Comparison of ENCODE assay signal across 8 mouse cellular contexts in genomic region chr17:9168411-9168810, GRCm38 (mm10).
DNase-seq lines count a peak whose midpoint lies in the region; ATAC-seq and TF ChIP-seq lines count a peak whose summit lies in the region.

No protein-coding gene starts in this region.

- no peaks in the 10 kb centered on the region for H3K27me3 ChIP-seq in CH12.LX (replicated peaks)
- no peaks in the 10 kb centered on the region for H3K27me3 ChIP-seq in heart, embryonic 11.5 days (ENCODE audit: control insufficient read depth, insufficient read depth, low read length)
- H3K27me3 ChIP-seq in kidney, embryonic 14.5 days (ENCODE audit: control insufficient read depth, insufficient read depth, low read length), result no peaks in the 10 kb centered on the region
- H3K27me3 ChIP-seq in limb, embryonic 14.5 days (ENCODE audit: control insufficient read depth, insufficient read depth, low read length), result no peaks in the 10 kb centered on the region
- H3K27me3 ChIP-seq in midbrain, embryonic 15.5 days (replicated peaks), result no peaks in the 10 kb centered on the region
- H3K27me3 ChIP-seq in testis, adult 2 months (ENCODE audit: control insufficient read depth, insufficient read depth, low read length), result no peaks in the 10 kb centered on the region

- no peaks in the 10 kb centered on the region for H3K36me3 ChIP-seq in CH12.LX (replicated peaks in 1 of 2; ENCODE audit: control insufficient read depth in 1 of 2, insufficient read depth in 1 of 2, low read length in 1 of 2)
- H3K36me3 ChIP-seq in heart, embryonic 11.5 days (ENCODE audit: control insufficient read depth, insufficient read depth, low read length), result no peaks in the 10 kb centered on the region
- H3K36me3 ChIP-seq in kidney, embryonic 14.5 days (ENCODE audit: control insufficient read depth, insufficient read depth, low read length), result no peaks in the 10 kb centered on the region
- no peaks in the 10 kb centered on the region for H3K36me3 ChIP-seq in limb, embryonic 14.5 days (ENCODE audit: control insufficient read depth, insufficient read depth, low read length)
- no peaks in the 10 kb centered on the region for H3K36me3 ChIP-seq in midbrain, embryonic 15.5 days (replicated peaks)
- no peaks in the 10 kb centered on the region for H3K36me3 ChIP-seq in testis, adult 2 months (ENCODE audit: control insufficient read depth, insufficient read depth, low read length)

- H3K4me2 ChIP-seq in CH12.LX (ENCODE audit: insufficient read depth, low read depth, poor library complexity, severe bottlenecking), result peak overlapping the region; percentile 100
- peak overlapping the region; percentile 94 for H3K4me2 ChIP-seq in heart, embryonic 11.5 days
- H3K4me2 ChIP-seq in kidney, embryonic 14.5 days (replicated peaks; ENCODE audit: low read depth, low read length), result peak overlapping the region; percentile 83
- peak overlapping the region; percentile 73 for H3K4me2 ChIP-seq in limb, embryonic 14.5 days (replicated peaks; ENCODE audit: low read depth, low read length, severe bottlenecking)
- H3K4me2 ChIP-seq in midbrain, embryonic 15.5 days, result peak overlapping the region; percentile 81

- peak; percentile 78 for TF ChIP-seq RAD21 in CH12.LX (IDR thresholded peaks at IDR 0.05; ENCODE audit: low read depth, low read length)

- H3K27ac ChIP-seq in CH12.LX (ENCODE audit: insufficient read depth, low read depth), result no peak overlapping the region
- H3K27ac ChIP-seq in embryonic fibroblast, embryonic 13.5 days (ENCODE audit: insufficient read depth, low read length), result no peak overlapping the region
- H3K27ac ChIP-seq in heart, embryonic 11.5 days (ENCODE audit: low read depth, low read length), result no peak overlapping the region
- no peak overlapping the region for H3K27ac ChIP-seq in kidney, embryonic 14.5 days (ENCODE audit: low read depth, low read length)
- H3K27ac ChIP-seq in limb, embryonic 14.5 days (replicated peaks; ENCODE audit: low read depth, low read length), result no peak overlapping the region
- peak overlapping the region; percentile 85 for H3K27ac ChIP-seq in midbrain, embryonic 15.5 days
- H3K27ac ChIP-seq in testis, adult 2 months (ENCODE audit: control insufficient read depth, insufficient read depth, low read depth, low read length), result no peak overlapping the region

- peaks cover 0 to 17% of the 10 kb centered on the region in 2 experiments; a peak in 2 of 4 replicates for H3K4me1 ChIP-seq in CH12.LX (ENCODE audit: control insufficient read depth in 1 of 2, insufficient read depth in 2 of 2)
- H3K4me1 ChIP-seq in embryonic fibroblast, embryonic 13.5 days (ENCODE audit: control insufficient read depth, insufficient read depth, low read length), result no peaks in the 10 kb centered on the region
- H3K4me1 ChIP-seq in heart, embryonic 11.5 days (ENCODE audit: control insufficient read depth, insufficient read depth, low read length), result peaks cover 7% of the 10 kb centered on the region; the same call in 1 of the 2 replicates
- H3K4me1 ChIP-seq in kidney, embryonic 14.5 days (ENCODE audit: control insufficient read depth, insufficient read depth, low read length), result peaks cover 3% of the 10 kb centered on the region
- H3K4me1 ChIP-seq in limb, embryonic 14.5 days (ENCODE audit: control insufficient read depth, insufficient read depth, low read length), result peaks cover 10% of the 10 kb centered on the region
- peaks cover 37% of the 10 kb centered on the region for H3K4me1 ChIP-seq in midbrain, embryonic 15.5 days
- H3K4me1 ChIP-seq in testis, adult 2 months (ENCODE audit: control insufficient read depth, insufficient read depth, low read length), result peaks cover 5% of the 10 kb centered on the region

- H3K4me3 ChIP-seq in CH12.LX (replicated peaks in 1 of 3; ENCODE audit: low read depth in 2 of 3, low read length in 2 of 3, poor library complexity in 1 of 3), result peak overlapping the region in 1 of 3 experiments; percentile 41
- H3K4me3 ChIP-seq in embryonic fibroblast, embryonic 13.5 days (ENCODE audit: insufficient read depth, low read length), result peak overlapping the region; percentile 19
- H3K4me3 ChIP-seq in heart, embryonic 11.5 days (ENCODE audit: low read depth, low read length), result peak overlapping the region; percentile 48
- H3K4me3 ChIP-seq in kidney, embryonic 14.5 days (ENCODE audit: low read length), result peak overlapping the region; percentile 41
- H3K4me3 ChIP-seq in limb, embryonic 14.5 days (replicated peaks; ENCODE audit: low read length), result peak overlapping the region; percentile 28
- H3K4me3 ChIP-seq in midbrain, embryonic 15.5 days, result peak overlapping the region; percentile 43
- no peak overlapping the region for H3K4me3 ChIP-seq in testis, adult 2 months (ENCODE audit: control insufficient read depth, low read depth, low read length)

- peak; percentile 68 for DNase-seq in CH12.LX (ENCODE audit: extremely low read depth)
- peak; percentile 93 for DNase-seq in brain, embryonic 14.5 days (ENCODE audit: low read depth)
- peak; percentile 77 for DNase-seq in limb, embryonic 14.5 days (ENCODE audit: low spot score)

- in situ Hi-C loops in CH12.LX (cut with MboI; ENCODE audit: low pct_ligation_motif_present, low pct_unique_long_range_greater_than_20kb, low sequenced_read_pairs), result loop anchor here (10.0 kb wide), 1 partner anchor 134 kb away; no protein-coding TSS in a partner anchor

- dilution Hi-C loops in CH12.LX (cut with MboI; ENCODE audit: extremely low pct_ligation_motif_present, extremely low pct_unique_long_range_greater_than_20kb, low sequenced_read_pairs), result no loop called here

- no peaks in the 10 kb centered on the region for H3K79me2 ChIP-seq in CH12.LX (replicated peaks; ENCODE audit: control insufficient read depth, extremely low read depth, insufficient read depth, poor library complexity, severe bottlenecking)

- no peak for TF ChIP-seq EP300 in CH12.LX (IDR thresholded peaks at IDR 0.05; ENCODE audit: low read length)

- no peak for TF ChIP-seq POLR2A in CH12.LX (IDR thresholded peaks at IDR 0.05; ENCODE audit: low read depth, low read length)
- no peak for TF ChIP-seq POLR2A in brain, embryonic 14.5 days (IDR thresholded peaks at IDR 0.05; ENCODE audit: borderline replicate concordance, extremely low read depth, insufficient read depth, insufficient read length, poor library complexity, severe bottlenecking)
- TF ChIP-seq POLR2A in embryonic fibroblast, embryonic 13.5 days (IDR thresholded peaks at IDR 0.05; ENCODE audit: low read depth, low read length), result no peak
- 0 out of 2 replicates have a peak, but pooled peaks have one; percentile 31 for TF ChIP-seq POLR2A in limb, embryonic 14.5 days (IDR thresholded peaks at IDR 0.05; ENCODE audit: borderline replicate concordance, extremely low read depth, insufficient read depth, insufficient read length)
- TF ChIP-seq POLR2A in testis, adult 2 months (IDR thresholded peaks at IDR 0.05; ENCODE audit: control insufficient read depth, low read depth, low read length), result no peak

- no peak for ATAC-seq in heart, embryonic 11.5 days (replicated peaks; ENCODE audit: insufficient number of reproducible peaks, low FRiP score, low TSS enrichment)
- ATAC-seq in kidney, embryonic 14.5 days (ENCODE audit: low FRiP score, low TSS enrichment), result peak; percentile 81
- ATAC-seq in limb, embryonic 14.5 days (ENCODE audit: low FRiP score, low read depth), result peak; percentile 37; the same call in 1 of the 2 replicates
- peak; percentile 77 for ATAC-seq in midbrain, embryonic 15.5 days (replicated peaks)

- H3K9me3 ChIP-seq in CH12.LX (replicated peaks; ENCODE audit: low read length), result no peaks in the 10 kb centered on the region
- H3K9me3 ChIP-seq in heart, embryonic 11.5 days (replicated peaks; ENCODE audit: control insufficient read depth, low read length), result no peaks in the 10 kb centered on the region
- H3K9me3 ChIP-seq in kidney, embryonic 14.5 days (ENCODE audit: control insufficient read depth, low read length), result no peaks in the 10 kb centered on the region
- H3K9me3 ChIP-seq in limb, embryonic 14.5 days (ENCODE audit: control insufficient read depth, low read length), result no peaks in the 10 kb centered on the region
- no peaks in the 10 kb centered on the region for H3K9me3 ChIP-seq in midbrain, embryonic 15.5 days

- TF ChIP-seq CTCF in CH12.LX (conservative IDR thresholded peaks at IDR 0.05 in 1 of 2, IDR thresholded peaks at IDR 0.05 in 1 of 2; ENCODE audit: low read depth in 2 of 2, low read length in 2 of 2), result peak; percentile 82 to 86
- peak; percentile 98 for TF ChIP-seq CTCF in brain, embryonic 14.5 days (IDR thresholded peaks at IDR 0.05; ENCODE audit: borderline replicate concordance, extremely low read depth, insufficient read depth, insufficient read length)
- peak; percentile 99 for TF ChIP-seq CTCF in embryonic fibroblast, embryonic 13.5 days (IDR thresholded peaks at IDR 0.05; ENCODE audit: borderline replicate concordance, insufficient read depth, low read length)
- TF ChIP-seq CTCF in testis, adult 2 months (IDR thresholded peaks at IDR 0.05; ENCODE audit: control insufficient read depth, insufficient read depth, insufficient replicate concordance, low read depth, low read length), result peak; percentile 88; the same call in 1 of the 2 replicates

- no peak overlapping the region for H3K9ac ChIP-seq in CH12.LX (ENCODE audit: insufficient read depth, low read depth)
- H3K9ac ChIP-seq in heart, embryonic 11.5 days (ENCODE audit: low read depth, low read length), result no peak overlapping the region
- no peak overlapping the region for H3K9ac ChIP-seq in kidney, embryonic 14.5 days (ENCODE audit: low read depth, low read length)
- H3K9ac ChIP-seq in limb, embryonic 14.5 days (ENCODE audit: low read depth, low read length, severe bottlenecking), result 0 out of 2 replicates have a peak overlapping the region, but pooled peaks have one; percentile 41
- peak overlapping the region; percentile 55 for H3K9ac ChIP-seq in midbrain, embryonic 15.5 days

- WGBS in heart, embryonic 11.5 days (ENCODE audit: insufficient replicate concordance), result 2% methylated on average over 5 of the region's 5 CpGs
- WGBS in kidney, embryonic 14.5 days, result 0% methylated on average over 5 of the region's 5 CpGs
- 1% methylated on average over 5 of the region's 5 CpGs for WGBS in limb, embryonic 14.5 days
- WGBS in midbrain, embryonic 15.5 days, result 0% methylated on average over 5 of the region's 5 CpGs

TF ChIP-seq in CH12.LX, 34 proteins besides CTCF, POLR2A, EP300 and RAD21:
- TF ChIP-seq MXI1 (IDR thresholded peaks at IDR 0.05; ENCODE audit: low read depth, low read length), result peak; percentile 33; the same call in 1 of the 2 replicates
- no peak for TF ChIP-seq SIN3A (IDR thresholded peaks at IDR 0.05; ENCODE audit: low read length)
- no peak for TF ChIP-seq GABPA (IDR thresholded peaks at IDR 0.05; ENCODE audit: insufficient replicate concordance, low read depth, low read length)
- peak; percentile 64 for TF ChIP-seq SMC3 (IDR thresholded peaks at IDR 0.05; ENCODE audit: low read depth, low read length)
- 0 out of 2 replicates have a peak, but pooled peaks have one; percentile 14 for TF ChIP-seq MEF2A (IDR thresholded peaks at IDR 0.05; ENCODE audit: borderline replicate concordance, low read depth, low read length)
- peak; percentile 76; the same call in 1 of the 2 replicates for TF ChIP-seq MYC (IDR thresholded peaks at IDR 0.05; ENCODE audit: low read depth, low read length)
- peak; percentile 89 for TF ChIP-seq MAX (IDR thresholded peaks at IDR 0.05; ENCODE audit: low read length)

Comparison
In these comparisons a context has a peak if more than half of its experiments do, and no peak if none do; other contexts are left out.
1. H3K9ac ChIP-seq: peak in limb, embryonic 14.5 days (single experiment) and midbrain, embryonic 15.5 days (single experiment); none in CH12.LX (single experiment), heart, embryonic 11.5 days (single experiment) and kidney, embryonic 14.5 days (single experiment).
2. Peak in every context shown above with its lines, with median percentiles within 50 percentile points of each other: DNase-seq, H3K4me2 ChIP-seq and CTCF ChIP-seq.